20 mouse cellular contexts compared by ENCODE assay signal in the genomic region with DNA sequence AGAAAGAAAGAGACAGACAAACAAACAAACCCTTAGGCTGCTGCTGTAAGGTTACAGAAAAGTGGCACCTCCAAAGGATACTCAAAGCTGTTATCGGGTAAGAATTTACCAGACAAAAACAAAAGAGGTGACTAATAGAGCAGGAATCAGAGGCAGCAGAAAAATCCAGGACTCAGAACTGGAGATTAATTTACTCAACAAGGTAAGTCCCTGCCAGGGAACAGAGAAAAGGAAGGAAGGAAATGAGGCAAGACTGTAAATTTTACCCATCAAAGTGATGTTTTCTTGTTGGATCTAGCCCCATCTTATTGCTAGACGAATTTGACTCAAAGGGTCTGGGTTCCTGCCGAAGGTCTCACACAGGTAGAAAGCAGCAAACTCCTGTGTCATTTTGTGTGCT. TPM values are rescaled to one million over a fixed set of nuclear protein-coding genes. Genes with fewer than 3 reads are reported as not detected.
A peak's percentile ranks its signal among the peaks of the same experiment; 100 is the strongest.
DNase-seq lines count a peak whose midpoint lies in the region; ATAC-seq lines count a peak whose summit lies in the region.
"Had no signal": no experiment of that assay in that cellular context is flagged by ENCODE, and none has a peak within 500 bp of the region (broad histone marks: within the 10 kb centered on the region; RNA-seq: fewer than 3 reads in every experiment).

No protein-coding gene starts in this region.

- no peaks in the 10 kb centered on the region for H3K36me3 ChIP-seq in heart, embryonic 15.5 days
- no peaks in the 10 kb centered on the region for H3K36me3 ChIP-seq in midbrain, embryonic 11.5 days (ENCODE audit: control insufficient read depth, insufficient read depth, low read length)
- H3K36me3 ChIP-seq in midbrain, embryonic 16.5 days (ENCODE audit: control insufficient read depth, insufficient read depth, low read length), result no peaks in the 10 kb centered on the region
- H3K36me3 ChIP-seq: embryonic facial prominence, embryonic 15.5 days had no signal

- no peaks in the 10 kb centered on the region for H3K9me3 ChIP-seq in heart, embryonic 15.5 days (replicated peaks)
- H3K9me3 ChIP-seq in midbrain, embryonic 11.5 days (ENCODE audit: control insufficient read depth, low read length), result no peaks in the 10 kb centered on the region
- no peaks in the 10 kb centered on the region for H3K9me3 ChIP-seq in midbrain, embryonic 16.5 days (replicated peaks; ENCODE audit: control insufficient read depth, low read length, poor library complexity, severe bottlenecking)
- H3K9me3 ChIP-seq: embryonic facial prominence, embryonic 15.5 days; hindbrain, embryonic 12.5 days had no signal

- ATAC-seq in heart, embryonic 15.5 days (replicated peaks; ENCODE audit: insufficient number of reproducible peaks, insufficient read depth, low FRiP score, low read depth), result no peak
- ATAC-seq in midbrain, embryonic 11.5 days (ENCODE audit: low FRiP score), result no peak
- no peak for ATAC-seq in midbrain, embryonic 16.5 days
- ATAC-seq: activated CD4-positive, CD25-positive, alpha-beta regulatory T cell, adult 4 months; forebrain, embryonic 16.5 days; hindbrain, embryonic 16.5 days; inflammation-experienced regulatory T-cells, adult 6 months; intestine, postnatal 0 days had no signal

- DNase-seq in heart, adult 18-20 months, result no peak
- DNase-seq in midbrain, embryonic 11.5 days (ENCODE audit: low spot score, missing footprints), result peak; percentile 62
- DNase-seq in NIH3T3 (ENCODE audit: low read depth), result peak; percentile 37
- no peak for DNase-seq in cerebellum, postnatal 25 days
- DNase-seq in layer of hippocampus, adult 8-10 months (ENCODE audit: low spot score in 2 of 2), result no peak
- DNase-seq: adrenal gland, postnatal 14 days; cerebellum, adult 2 months; cerebellum, postnatal 10 days; embryo, embryonic 11 days; gastrocnemius, postnatal 25 days; heart, postnatal 4 days had no signal

- H3K4me1 ChIP-seq in heart, embryonic 15.5 days (replicated peaks), result peaks cover 60% of the 10 kb centered on the region
- no peaks in the 10 kb centered on the region for H3K4me1 ChIP-seq in midbrain, embryonic 11.5 days (ENCODE audit: control insufficient read depth, insufficient read depth, low read length)
- peaks cover 13% of the 10 kb centered on the region for H3K4me1 ChIP-seq in midbrain, embryonic 16.5 days (ENCODE audit: control insufficient read depth, insufficient read depth, low read length)

- H3K9ac ChIP-seq in heart, embryonic 15.5 days, result no peak overlapping the region
- no peak overlapping the region for H3K9ac ChIP-seq in midbrain, embryonic 11.5 days (ENCODE audit: low read length)
- no peak overlapping the region for H3K9ac ChIP-seq in midbrain, embryonic 16.5 days (ENCODE audit: low read depth, low read length)
- H3K9ac ChIP-seq: embryonic facial prominence, embryonic 15.5 days; hindbrain, embryonic 12.5 days had no signal

- 0 out of 2 replicates have a peak overlapping the region, but pooled peaks have one; percentile 6 for H3K27ac ChIP-seq in heart, embryonic 15.5 days
- H3K27ac ChIP-seq in midbrain, embryonic 11.5 days (ENCODE audit: low read depth, low read length), result no peak overlapping the region
- H3K27ac ChIP-seq in midbrain, embryonic 16.5 days (ENCODE audit: low read length), result no peak overlapping the region
- H3K27ac ChIP-seq: embryonic facial prominence, embryonic 15.5 days; hindbrain, embryonic 12.5 days had no signal

- WGBS in heart, embryonic 15.5 days, result 44% methylated on average over 3 of the region's 3 CpGs
- 87% methylated on average over 3 of the region's 3 CpGs for WGBS in midbrain, embryonic 11.5 days
- 72% methylated on average over 3 of the region's 3 CpGs for WGBS in midbrain, embryonic 16.5 days

- H3K4me3 ChIP-seq in heart, embryonic 15.5 days, result no peak overlapping the region
- H3K4me3 ChIP-seq in midbrain, embryonic 11.5 days (ENCODE audit: low read depth, low read length), result no peak overlapping the region
- H3K4me3 ChIP-seq in midbrain, embryonic 16.5 days (ENCODE audit: low read depth, low read length), result no peak overlapping the region
- H3K4me3 ChIP-seq: embryonic facial prominence, embryonic 15.5 days; hindbrain, embryonic 12.5 days had no signal

- no peaks in the 10 kb centered on the region for H3K27me3 ChIP-seq in heart, embryonic 15.5 days
- no peaks in the 10 kb centered on the region for H3K27me3 ChIP-seq in midbrain, embryonic 11.5 days (ENCODE audit: control insufficient read depth, insufficient read depth, low read length)
- H3K27me3 ChIP-seq in midbrain, embryonic 16.5 days (ENCODE audit: control insufficient read depth, insufficient read depth, low read depth, low read length), result no peaks in the 10 kb centered on the region
- H3K27me3 ChIP-seq: embryonic facial prominence, embryonic 15.5 days; hindbrain, embryonic 12.5 days had no signal

- no peak overlapping the region for H3K4me2 ChIP-seq in heart, embryonic 15.5 days
- no peak overlapping the region for H3K4me2 ChIP-seq in midbrain, embryonic 11.5 days
- no peak overlapping the region for H3K4me2 ChIP-seq in midbrain, embryonic 16.5 days (ENCODE audit: low read length)
- H3K4me2 ChIP-seq: embryonic facial prominence, embryonic 15.5 days; hindbrain, embryonic 12.5 days had no signal

RNA-seq across cellular contexts. Expression of a gene that starts 41.0 kb away (rescaled TPM):
- 8.5 and 11.4 TPM in 2 replicates for polyA plus RNA-seq in heart, embryonic 15.5 days (2015; fragmentation: Nextera tagmentation; extraction: Ambion mirVana)
- 10 to 100 TPM; 30.9 to 32.2 TPM for total RNA-seq in heart, adult 18-20 months (2021)
- polyA plus RNA-seq in midbrain, embryonic 11.5 days (2014; fragmentation: Nextera tagmentation; extraction: Ambion mirVana), result 22.3 and 24.7 TPM in 2 replicates
- polyA plus RNA-seq in midbrain, embryonic 16.5 days (2015; fragmentation: Nextera tagmentation; extraction: Ambion mirVana), result 18.1 and 18.9 TPM in 2 replicates
- 10 to 100 TPM; 71.9 to 77.1 (median 76.4) TPM for total RNA-seq in layer of hippocampus, adult 8-10 months (2022)

Comparison
In these comparisons a context has a peak if more than half of its experiments do, and no peak if none do; other contexts are left out.
1. DNase-seq: peak in midbrain, embryonic 11.5 days (single experiment) and NIH3T3 (single experiment); none in heart, adult 18-20 months (0 of 2), cerebellum, postnatal 25 days (0 of 2) and layer of hippocampus, adult 8-10 months (0 of 2).